Mouse (Mus musculus) embryonic fibroblast, embryonic 13.5 days (primary cell): ENCODE measurements around the gene Cfap20.

Source experiments
- CTCF ChIP-seq: IDR thresholded peaks from 2 replicates; pipeline ENCODE4 v1.5.1; 2011; ENCODE audit warnings: mild to moderate bottlenecking, control low read depth, low read length, moderate library complexity, borderline replicate concordance; ENCODE audit not compliant: insufficient read depth
- POLR2A ChIP-seq: IDR thresholded peaks from 2 replicates; pipeline ENCODE4 v1.6.1; 2011; ENCODE audit warnings: low read depth, mild to moderate bottlenecking, control low read depth, low read length, moderate library complexity

- TF ChIP-seq POLR2A = no peak
- TF ChIP-seq CTCF = no peak
These were observed 13.0 kb upstream of the Cfap20 start for GRCm38 (mm10) chr8:95447661-95448060.
